Mouse (Mus musculus): Measurements from ENCODE around the gene Gm10643. TPM values are rescaled to one million over a fixed set of nuclear protein-coding genes. Genes with fewer than 3 reads are reported as not detected.

Gm10643 gene
- polyA plus RNA-seq (2012; rRNA removed), result 0.82 and 1.1 TPM in 2 replicates

DNA sequence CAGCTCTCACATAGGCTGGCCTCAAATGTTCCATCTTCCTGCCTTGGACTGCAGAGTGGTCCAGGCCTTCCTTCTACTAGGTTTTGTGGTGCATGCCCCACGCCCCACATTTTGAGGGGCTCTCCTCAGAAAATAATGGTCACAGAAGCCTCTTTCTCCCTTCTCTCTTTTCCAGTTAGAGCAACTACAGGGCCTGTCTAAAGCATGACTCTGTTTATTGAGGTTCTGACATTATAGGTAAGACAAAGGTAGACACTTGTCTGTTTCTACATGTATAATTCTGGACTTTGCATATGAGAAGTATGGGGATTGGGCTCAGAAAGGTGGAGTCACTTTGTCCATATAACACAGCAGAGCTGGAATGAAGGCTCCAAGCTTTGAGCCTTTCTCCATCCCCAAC, at the start of gene Gm10643:
Gene Gm10643, minus strand, starts transcription at position 101 of the 400 bp plus-strand sequence.
- 98% methylated on average over 1 of the region's 1 CpGs for WGBS

DNA sequence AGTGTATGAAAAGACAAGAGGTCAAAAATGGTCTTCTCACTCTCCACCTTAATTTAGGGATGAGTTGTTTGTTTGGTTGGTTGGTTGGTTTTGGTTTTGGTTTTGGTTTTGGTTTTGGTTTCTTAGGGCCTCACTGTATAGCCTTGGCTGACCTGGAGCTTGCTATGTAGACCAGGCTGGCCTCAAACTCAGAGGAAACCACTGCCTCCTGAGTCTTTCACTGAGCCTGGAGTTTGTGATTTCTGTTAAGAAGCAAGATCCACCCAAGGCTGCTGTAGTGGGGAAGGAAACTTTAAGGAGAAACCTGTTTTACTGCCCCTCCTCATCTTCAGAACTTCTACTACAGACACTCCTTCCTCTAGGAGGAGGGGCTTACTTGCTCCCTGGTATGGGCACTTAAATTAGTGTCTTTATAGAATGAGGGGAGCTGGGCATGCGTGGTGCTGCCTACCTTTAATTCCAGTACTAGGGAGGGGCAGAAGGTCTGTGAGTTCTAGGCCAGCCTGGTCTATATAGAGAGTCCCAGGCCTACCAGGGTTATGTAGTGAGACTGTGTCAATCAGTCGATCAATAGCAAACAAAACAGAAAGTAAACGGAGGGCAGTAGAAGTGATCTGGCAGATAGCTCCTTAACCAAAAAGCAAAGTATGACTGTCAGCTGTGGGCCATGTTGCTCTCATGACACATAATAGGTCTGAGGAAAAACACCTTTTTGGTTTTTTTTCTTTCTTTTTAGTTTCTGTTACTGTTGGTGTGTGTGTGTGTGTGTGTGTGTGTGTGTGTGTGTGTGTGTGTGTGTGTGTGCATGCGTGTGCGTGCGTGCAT, 41.5 kb upstream of the Gm10643 start:
- DNase-seq (ENCODE audit: low read depth, low spot score), result no peak
- WGBS, result 84% methylated on average over 6 of the region's 6 CpGs

More for the DNA sequence above, at the start of gene Gm10643:
- no peak for DNase-seq (ENCODE audit: low read depth, low spot score)

- WGBS, result 54% methylated on average over 2 of the region's 2 CpGs
- no peak for DNase-seq (ENCODE audit: low read depth, low spot score)
These were observed 40.7 kb upstream of the Gm10643 start for GRCm38 (mm10) chr8:84105676-84106075.

DNA sequence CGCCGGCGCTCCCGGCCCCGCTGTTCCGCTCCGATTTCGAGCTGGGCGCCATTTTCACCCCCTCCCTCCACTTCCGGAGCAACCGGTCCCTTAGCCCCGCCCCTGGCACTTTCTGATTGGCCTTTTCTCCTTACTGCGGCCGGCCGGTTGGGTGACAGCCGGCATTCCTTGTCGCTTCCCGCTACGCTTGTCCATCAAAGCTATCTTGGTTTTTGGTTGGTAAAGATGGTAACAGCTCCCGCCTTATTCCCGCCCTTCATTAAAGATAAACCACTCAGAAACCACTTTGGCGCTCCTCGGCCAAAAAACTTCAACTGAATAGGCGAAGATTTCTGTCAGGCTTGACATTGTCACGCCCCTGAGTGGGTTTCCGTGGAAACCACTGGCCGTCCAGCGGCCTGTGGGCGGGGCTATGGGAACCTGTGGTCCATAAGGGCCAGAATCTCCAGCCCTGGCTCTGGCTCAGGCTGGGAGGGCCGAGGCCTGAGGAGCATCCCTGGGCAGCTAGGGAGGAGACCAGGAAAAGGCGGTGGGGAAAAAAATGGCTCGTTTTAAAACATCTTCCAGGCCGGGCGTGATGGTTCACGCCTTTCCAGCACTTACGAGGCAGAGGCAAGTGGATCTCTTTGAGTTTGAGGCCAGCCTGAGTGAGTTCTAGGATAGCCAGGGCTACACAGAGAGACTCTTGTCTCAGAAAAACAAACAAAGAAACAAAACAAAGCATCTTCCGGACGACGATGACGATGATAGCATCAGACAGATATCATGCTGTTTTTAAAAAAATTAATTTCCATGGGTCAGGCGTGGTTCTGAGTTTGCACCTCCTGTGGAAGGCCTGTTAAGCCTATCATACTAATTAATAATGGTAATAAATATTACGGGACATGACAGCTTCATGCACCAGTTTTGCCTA, 40.0 kb upstream of the Gm10643 start, which contains the start of gene Dcaf15:
Gene Dcaf15, minus strand, starts transcription at position 72 of the 913 bp plus-strand sequence.
- DNase-seq (ENCODE audit: low read depth, low spot score), result peak; percentile 96
- WGBS, result 6% methylated on average over 42 of the region's 42 CpGs

- DNase-seq (ENCODE audit: low read depth, low spot score), result no peak
- 1% methylated on average over 28 of the region's 29 CpGs for WGBS
These were observed 39.3 kb upstream of the Gm10643 start for GRCm38 (mm10) chr8:84104221-84104620.

GRCm38 (mm10) chr8:84103601-84104000, 38.7 kb upstream of the Gm10643 start:
- 8% methylated on average over 3 of the region's 3 CpGs for WGBS
- DNase-seq (ENCODE audit: low read depth, low spot score), result peak; percentile 67

- no peak for DNase-seq (ENCODE audit: low read depth, low spot score)
- WGBS, result 88% methylated on average over 25 of the region's 25 CpGs
These were observed 36.7 kb upstream of the Gm10643 start for GRCm38 (mm10) chr8:84101476-84102270.

- 94% methylated on average over 7 of the region's 7 CpGs for WGBS
- no peak for DNase-seq (ENCODE audit: low read depth, low spot score)
These were observed 33.4 kb upstream of the Gm10643 start for GRCm38 (mm10) chr8:84098376-84098775.

DNA sequence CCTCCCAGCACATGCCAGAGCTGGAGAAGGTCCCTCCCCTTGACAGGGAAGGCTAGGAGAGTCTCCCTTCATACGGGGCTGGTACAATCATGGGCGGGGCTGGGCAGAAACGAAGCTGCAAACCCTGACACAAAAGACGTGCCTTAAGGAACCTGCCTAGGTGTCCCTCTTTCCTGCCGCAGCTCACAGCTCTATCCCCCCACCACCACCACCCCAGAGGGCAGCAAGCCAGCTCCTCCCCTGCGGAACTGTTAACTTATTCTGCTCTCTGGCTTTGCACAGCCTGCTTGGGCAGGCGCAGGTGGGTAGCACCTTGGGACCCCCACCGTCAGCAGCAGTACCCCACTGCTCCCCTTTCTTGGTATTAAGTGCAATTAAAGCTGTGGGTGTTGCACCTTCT, 31.1 kb upstream of the Gm10643 start:
- 59% methylated on average over 8 of the region's 8 CpGs for WGBS

DNA sequence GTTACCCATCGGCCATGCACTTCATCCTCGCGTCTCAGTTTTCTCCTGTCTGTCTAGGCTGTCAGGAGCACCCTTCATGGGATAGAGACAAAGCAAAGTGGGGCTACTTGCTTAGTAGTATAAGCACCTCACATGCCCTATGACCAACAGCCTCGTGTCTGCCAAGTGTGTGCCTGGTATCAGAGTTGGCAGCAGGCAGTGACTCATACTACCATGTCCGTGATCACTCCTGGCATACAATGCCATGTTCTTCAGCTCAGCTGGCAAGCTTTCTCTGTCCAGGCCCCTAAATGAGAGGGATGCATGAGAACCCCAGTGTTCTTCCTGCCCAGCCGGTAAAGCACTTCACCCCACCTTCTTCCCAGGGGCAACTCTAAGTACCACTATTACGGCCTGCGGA, 25.6 kb upstream of the Gm10643 start:
- 86% methylated on average over 8 of the region's 8 CpGs for WGBS
- no peak for DNase-seq (ENCODE audit: low read depth, low spot score)

More for the DNA sequence above, 31.1 kb upstream of the Gm10643 start:
- no peak for DNase-seq (ENCODE audit: low read depth, low spot score)

- 30% methylated on average over 9 of the region's 9 CpGs for WGBS
- DNase-seq (ENCODE audit: low read depth, low spot score), result no peak
These were observed 24.3 kb upstream of the Gm10643 start for GRCm38 (mm10) chr8:84089277-84089676.

DNA sequence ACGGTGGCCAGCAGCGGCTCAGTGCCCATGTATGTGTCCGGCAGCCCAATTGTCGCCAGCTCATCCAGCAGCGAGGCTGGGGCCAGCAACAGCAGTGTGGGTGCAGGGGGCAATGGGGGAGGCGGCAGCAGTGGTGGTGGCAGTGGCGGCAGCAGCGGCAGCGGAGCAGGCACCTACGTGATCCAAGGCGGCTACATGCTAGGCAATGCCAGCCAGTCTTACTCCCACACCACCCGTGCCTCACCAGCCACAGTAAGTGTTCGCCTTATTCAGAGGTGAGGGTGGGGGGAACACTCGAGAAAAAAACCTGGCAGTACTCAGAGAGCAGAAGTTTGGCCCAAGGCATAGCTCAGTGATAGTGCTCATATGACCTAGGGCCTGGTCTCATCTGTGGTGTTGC, 22.9 kb upstream of the Gm10643 start:
- DNase-seq (ENCODE audit: low read depth, low spot score), result no peak
- WGBS, result 96% methylated on average over 14 of the region's 14 CpGs

DNA sequence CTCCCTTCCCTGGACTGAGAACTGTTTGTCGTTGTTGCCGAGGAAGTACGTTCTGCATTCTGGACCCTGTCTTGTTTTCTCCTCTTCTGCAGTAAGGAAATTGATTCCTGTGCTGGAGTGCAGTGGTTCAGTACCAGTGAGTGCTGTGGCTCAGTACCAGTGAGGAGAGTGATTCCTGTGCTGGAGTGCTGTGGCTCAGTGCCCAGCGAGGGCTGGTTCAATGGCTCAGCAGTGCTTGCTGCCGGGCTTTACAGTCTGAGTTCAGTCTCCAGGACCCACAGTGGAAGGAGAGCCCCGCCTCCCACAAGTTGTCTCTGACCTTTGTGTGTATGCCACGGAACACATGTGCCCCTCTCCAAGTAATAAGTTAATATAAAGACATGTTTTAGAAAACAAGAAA, 22.2 kb upstream of the Gm10643 start:
- no peak for DNase-seq (ENCODE audit: low read depth, low spot score)

GRCm38 (mm10) chr8:84084341-84085115, 19.6 kb upstream of the Gm10643 start:
- no peak for DNase-seq (ENCODE audit: low read depth, low spot score)
- WGBS, result 81% methylated on average over 42 of the region's 42 CpGs

More for the DNA sequence above, 22.2 kb upstream of the Gm10643 start:
- WGBS, result 88% methylated on average over 7 of the region's 7 CpGs

DNA sequence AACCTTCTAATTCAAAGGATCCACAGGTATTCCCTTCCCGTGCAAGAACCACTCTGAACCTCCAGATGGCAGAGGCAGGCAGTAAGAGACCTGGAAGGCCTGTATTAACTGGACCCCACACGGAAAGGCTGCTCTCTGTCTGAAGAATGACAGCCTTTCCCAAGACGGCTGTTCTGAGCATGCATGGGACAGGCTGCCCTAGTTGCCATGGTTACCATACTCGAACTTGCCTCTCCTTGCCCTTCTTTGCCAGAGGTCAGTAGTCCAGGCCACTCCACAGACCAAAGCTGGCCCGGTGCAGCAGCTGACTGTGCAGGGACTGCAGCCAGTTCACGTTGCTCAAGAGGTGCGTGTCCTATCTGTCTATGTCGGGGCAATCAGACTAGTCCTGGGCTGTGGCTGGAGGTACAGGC, 18.9 kb upstream of the Gm10643 start:
- 61% methylated on average over 8 of the region's 8 CpGs for WGBS
- DNase-seq (ENCODE audit: low read depth, low spot score), result no peak

DNA sequence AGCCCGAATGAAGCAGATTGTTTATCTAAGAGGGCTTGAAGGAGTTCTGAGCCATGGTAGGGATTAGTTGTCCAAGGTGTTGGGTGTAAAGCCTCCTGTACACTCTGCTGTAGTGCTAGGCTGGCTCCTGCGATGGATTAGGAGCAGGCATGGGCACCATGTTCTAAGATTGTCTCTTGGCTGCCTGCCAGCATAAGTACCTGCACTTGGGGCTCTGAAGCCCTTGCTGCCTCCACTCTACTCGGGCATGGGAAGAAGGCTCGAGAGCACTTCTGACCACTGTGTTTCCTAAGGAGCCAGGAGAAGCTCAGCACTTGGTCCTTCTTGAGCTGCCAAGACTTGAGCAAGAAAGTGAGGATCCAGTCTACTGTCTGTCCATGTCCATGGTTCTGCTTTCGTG, 14.3 kb upstream of the Gm10643 start:
- 80% methylated on average over 5 of the region's 5 CpGs for WGBS
- no peak for DNase-seq (ENCODE audit: low read depth, low spot score)

DNA sequence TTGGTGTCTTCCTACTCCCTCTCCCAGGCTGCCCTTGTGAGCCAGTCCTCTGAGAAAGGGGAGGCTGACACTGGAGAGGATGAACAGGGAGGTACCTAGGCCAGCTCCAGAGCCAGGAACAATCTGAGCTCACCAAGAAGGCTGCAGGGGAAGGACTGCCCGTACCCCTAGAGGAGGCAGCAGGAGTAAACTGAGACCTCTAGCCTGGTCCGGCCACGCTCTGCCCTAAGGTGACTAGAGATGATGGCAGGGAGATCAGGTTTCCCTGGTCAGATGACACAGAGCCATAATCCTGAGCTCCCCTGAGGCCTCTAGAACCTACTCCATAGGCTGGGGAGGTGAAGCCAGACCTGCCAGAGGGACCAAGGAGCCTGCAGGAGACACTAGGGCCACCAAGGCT, 11.9 kb upstream of the Gm10643 start:
- WGBS, result 87% methylated on average over 3 of the region's 3 CpGs
- DNase-seq (ENCODE audit: low read depth, low spot score), result no peak

- 90% methylated on average over 1 of the region's 1 CpGs for WGBS
- DNase-seq (ENCODE audit: low read depth, low spot score), result no peak
These were observed 11.5 kb upstream of the Gm10643 start for GRCm38 (mm10) chr8:84076412-84076811.

Data from large intestine, adult 2 months (tissue).